Mouse (Mus musculus) heart, embryonic 12.5 days (tissue): ENCODE data around the gene Tm9sf2. TPM values are rescaled to one million over a fixed set of nuclear protein-coding genes. Genes with fewer than 3 reads are reported as not detected.
A peak's percentile ranks its signal among the peaks of the same experiment; 100 is the strongest.
"Not testable (repeated sequence)": the region's sequence is repeated elsewhere in the genome, so short reads cannot be mapped to it uniquely, and the experiment has no call there.

Source experiments
- ATAC-seq: fragments of 200-750 bp; cut with Nextera tagmentation; 2 replicates; pipeline ENCODE4 v1.8.0; 2017; ENCODE audit warnings: moderate TSS enrichment, moderate library complexity; ENCODE audit not compliant: insufficient number of reproducible peaks, low FRiP score
- H3K27ac ChIP-seq: fragments of 300-500 bp; sonication (generic); 2 replicates; pipeline ENCODE4 v1.5.1; 2016; ENCODE audit warnings: mild to moderate bottlenecking, moderate library complexity; ENCODE audit not compliant: poor library complexity, severe bottlenecking
- H3K27me3 ChIP-seq: fragments of 300-500 bp; sonication (generic); replicated peaks from 2 replicates; pipeline ENCODE4 v1.6.1; 2016; ENCODE audit warnings: mild to moderate bottlenecking, moderate library complexity
- H3K36me3 ChIP-seq: fragments of 300-500 bp; sonication (generic); 2 replicates; pipeline ENCODE4 v1.6.1; 2016; ENCODE audit warnings: mild to moderate bottlenecking, moderate library complexity
- H3K4me1 ChIP-seq: fragments of 300-500 bp; sonication (generic); replicated peaks from 2 replicates; pipeline ENCODE4 v1.6.1; 2016; ENCODE audit warnings: mild to moderate bottlenecking
- H3K4me2 ChIP-seq: fragments of 300-500 bp; sonication (generic); 2 replicates; pipeline ENCODE4 v1.6.1; 2016; ENCODE audit warnings: mild to moderate bottlenecking, moderate library complexity
- H3K4me3 ChIP-seq: fragments of 300-500 bp; sonication (generic); 2 replicates; pipeline ENCODE4 v1.5.1; 2016; ENCODE audit warnings: mild to moderate bottlenecking
- H3K9ac ChIP-seq: fragments of 300-500 bp; sonication (generic); 2 replicates; pipeline ENCODE4 v1.6.1; 2016; ENCODE audit warnings: mild to moderate bottlenecking, moderate library complexity
- H3K9me3 ChIP-seq: fragments of 300-500 bp; sonication (generic); replicated peaks from 2 replicates; pipeline ENCODE4 v1.6.1; 2016; ENCODE audit warnings: mild to moderate bottlenecking, moderate library complexity
- WGBS: fragments of 180-500 bp; shearing (Covaris S2); methylation state at CpG from one replicate; pipeline ENCODE4 v1.1.7; 2016; 5-methylcytosine and 5-hydroxymethylcytosine counted together
- polyA plus RNA-seq: library from polyadenylated mRNA; unstranded; fragments of >200 nt; fragmentation: Nextera tagmentation; extraction: Ambion mirVana; gene quantifications from 2 replicates; pipeline ENCODE4 v1.2.1, GENCODE M21; 2016

The Tm9sf2 gene
- polyA plus RNA-seq, 1 experiment from 2014 or later = 144 TPM

DNA sequence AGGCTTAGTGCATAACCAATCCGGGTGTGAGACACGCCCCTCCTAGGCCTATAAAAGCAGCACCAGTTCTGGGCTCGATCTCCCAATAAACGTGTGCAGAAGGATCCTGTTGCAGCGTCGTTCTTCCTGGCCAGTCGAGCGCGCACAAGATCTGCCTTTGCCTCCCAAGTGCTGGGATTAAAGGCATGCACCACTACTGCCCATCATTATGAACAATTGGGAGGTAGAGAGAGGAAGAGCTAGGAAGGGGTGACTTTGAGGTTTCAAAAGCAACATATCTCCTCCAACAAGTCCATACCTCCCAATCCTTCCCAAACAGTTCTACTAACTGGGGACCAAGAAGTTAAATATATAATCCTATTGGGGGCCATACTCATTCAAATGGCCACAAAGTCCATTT is 4.9 kb upstream of the Tm9sf2 start:
- H3K4me1 ChIP-seq = peaks cover 12% of the 10 kb centered on the region
- H3K9me3 ChIP-seq, H3K9ac ChIP-seq, H3K27me3 ChIP-seq, H3K4me2 ChIP-seq, H3K4me3 ChIP-seq, H3K27ac ChIP-seq, ATAC-seq, H3K36me3 ChIP-seq: not testable (repeated sequence)
- WGBS = 83% methylated on average over 9 of the region's 9 CpGs

DNA sequence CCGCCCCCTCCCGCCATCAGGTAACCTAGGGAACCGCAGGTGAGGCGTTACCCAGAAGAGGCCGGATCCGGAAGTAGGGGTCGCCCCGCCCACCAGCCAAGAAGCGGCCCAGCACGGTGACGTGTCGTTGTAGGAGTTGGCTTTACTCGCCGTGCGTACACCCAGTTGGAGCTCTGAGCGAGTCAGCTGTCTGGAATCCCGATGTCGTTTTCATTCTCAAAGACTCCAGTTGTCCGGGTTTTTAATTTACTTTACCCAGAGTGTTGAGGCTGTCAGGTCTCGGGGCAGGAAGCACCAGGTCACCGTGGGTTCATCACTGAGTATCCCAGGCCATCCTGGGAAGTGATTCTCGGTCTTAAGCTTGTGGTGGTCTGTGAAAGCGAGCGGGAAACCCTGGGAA is 2.0 kb upstream of the Tm9sf2 start:
- Histone ChIP-seq H3K4me3 (peak overlapping the region; percentile 52), H3K27me3 (no peaks in the 10 kb centered on the region), H3K4me2 (peak overlapping the region; percentile 85), H3K9me3 (0 out of 2 replicates have a peak, but pooled peaks cover 2% of the 10 kb centered on the region), H3K36me3 (no peaks in the 10 kb centered on the region), H3K4me1 (peaks cover 31% of the 10 kb centered on the region), H3K27ac (peak overlapping the region; percentile 98), H3K9ac (peak overlapping the region; percentile 80)
- WGBS = under 1% methylated on average over 24 of the region's 24 CpGs
- peak; percentile 95 for ATAC-seq

DNA sequence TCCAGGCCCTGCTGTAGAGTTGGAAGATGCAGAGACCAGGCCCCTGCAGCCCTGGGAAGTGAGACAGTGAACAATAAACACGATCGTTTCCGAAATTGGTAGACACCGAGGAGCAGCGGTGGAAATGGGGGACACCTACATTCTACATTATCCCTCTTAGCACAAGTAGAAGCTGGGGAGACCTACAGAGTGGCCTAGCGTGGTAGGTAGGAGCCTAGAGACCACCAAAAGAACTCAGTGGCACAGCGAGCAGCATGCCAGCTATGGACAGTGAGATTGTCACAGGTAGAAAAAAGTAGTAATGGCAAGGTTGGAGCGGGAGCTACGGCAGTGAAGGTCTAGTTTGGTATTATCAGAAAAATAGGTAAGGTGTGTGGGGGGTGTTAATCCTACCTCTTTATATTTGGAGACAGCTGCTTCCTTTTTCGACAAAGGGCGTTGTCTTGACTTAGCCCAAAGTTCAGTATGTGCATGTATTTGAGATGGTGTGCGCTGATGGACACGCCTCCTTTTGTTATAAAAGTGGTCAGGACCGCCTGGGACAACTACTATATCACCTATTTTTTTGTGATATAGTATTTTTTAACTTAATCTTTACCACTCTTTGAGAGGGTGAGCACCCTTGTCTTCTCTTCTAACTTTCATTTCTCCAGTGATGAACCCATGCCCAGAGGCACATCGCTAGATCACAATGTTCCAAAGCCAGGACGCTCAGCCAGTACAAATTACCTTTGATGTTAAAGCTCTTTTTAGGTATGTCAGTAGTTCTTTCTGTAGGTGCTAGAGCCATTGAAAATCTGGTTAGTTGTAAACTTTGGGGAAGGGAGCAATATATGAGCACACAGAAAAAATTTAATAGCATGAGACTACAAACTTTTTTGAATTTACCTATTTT is 1.2 kb upstream of the Tm9sf2 start:
- H3K27ac ChIP-seq = peak overlapping the region; percentile 98
- H3K4me2 ChIP-seq = peak overlapping the region; percentile 85
- H3K4me3 ChIP-seq = peak overlapping the region; percentile 52
- WGBS = 66% methylated on average over 16 of the region's 16 CpGs
- no peaks in the 10 kb centered on the region for H3K36me3 ChIP-seq
- peaks cover 31% of the 10 kb centered on the region for H3K4me1 ChIP-seq
- peak overlapping the region; percentile 80 for H3K9ac ChIP-seq
- no peaks in the 10 kb centered on the region for H3K27me3 ChIP-seq
- ATAC-seq = no peak
- H3K9me3 ChIP-seq = 0 out of 2 replicates have a peak, but pooled peaks cover 2% of the 10 kb centered on the region

DNA sequence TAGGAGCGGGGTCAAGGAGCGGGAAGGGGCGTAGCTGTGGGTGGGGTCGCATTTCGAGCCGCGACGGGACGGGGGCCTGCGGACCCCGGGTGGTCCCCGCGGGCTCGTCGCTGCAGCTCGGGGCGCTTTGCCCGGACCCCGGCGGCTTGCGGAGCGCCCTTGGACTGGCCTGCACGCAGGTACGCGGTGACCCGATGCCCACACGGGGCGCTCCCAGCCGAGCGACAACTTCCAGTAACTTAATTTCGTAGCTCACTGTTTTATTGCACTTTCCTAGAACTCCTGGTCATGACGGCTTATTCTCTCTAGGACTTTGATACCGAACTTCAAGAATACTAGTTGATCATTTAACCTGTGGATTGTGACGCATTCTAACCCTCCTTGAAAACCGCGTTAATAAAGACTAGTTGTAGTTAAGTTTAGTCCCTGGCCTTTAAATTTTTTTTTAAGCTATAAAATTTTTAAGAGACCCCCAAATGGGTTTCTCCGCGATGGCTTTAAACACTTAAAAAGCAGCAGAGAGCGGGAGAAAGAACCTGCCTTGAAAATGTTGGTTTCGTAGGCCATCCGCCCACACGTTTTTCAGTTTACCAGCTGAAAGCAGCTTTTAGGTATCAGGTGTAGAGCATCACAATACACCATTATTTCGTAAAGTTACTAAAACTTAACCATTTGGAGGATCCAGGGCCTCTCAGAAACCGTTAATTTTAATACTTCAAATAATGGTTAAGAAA is 810 bp downstream of the Tm9sf2 start:
- Histone ChIP-seq H3K4me2 (peak overlapping the region; percentile 86), H3K27ac (peak overlapping the region; percentile 94), H3K4me3 (peak overlapping the region; percentile 98), H3K9me3 (0 out of 2 replicates have a peak, but pooled peaks cover 2% of the 10 kb centered on the region), H3K36me3 (no peaks in the 10 kb centered on the region; the same call in 1 of the 2 replicates), H3K4me1 (peaks cover 36% of the 10 kb centered on the region), H3K9ac (peak overlapping the region; percentile 99), H3K27me3 (no peaks in the 10 kb centered on the region)
- WGBS = 5% methylated on average over 44 of the region's 44 CpGs
- ATAC-seq = peak; percentile 20

DNA sequence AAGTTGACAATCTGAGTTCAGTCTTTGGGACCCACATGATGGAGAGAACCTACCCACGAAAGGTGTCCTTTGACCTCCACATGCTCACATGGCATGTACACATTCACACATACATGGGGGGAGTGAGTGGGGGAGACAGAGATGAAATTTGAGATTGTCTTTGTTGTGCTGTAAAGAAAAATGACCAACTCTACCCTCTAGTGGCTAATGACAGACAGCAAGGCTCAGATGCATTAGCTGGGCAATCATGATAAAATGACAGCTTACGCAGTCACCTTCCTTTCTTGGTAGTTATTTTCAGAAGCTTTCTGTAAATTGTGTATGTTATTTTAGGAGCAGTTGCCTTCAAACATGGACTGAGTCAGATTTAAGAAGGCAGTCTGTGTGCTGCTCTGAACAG is 4.8 kb downstream of the Tm9sf2 start:
- Histone ChIP-seq H3K9me3 (no peaks in the 10 kb centered on the region), H3K4me2 (no peak overlapping the region), H3K9ac (no peak overlapping the region), H3K27me3 (no peaks in the 10 kb centered on the region), H3K4me3 (no peak overlapping the region), H3K4me1 (peaks cover 24% of the 10 kb centered on the region), H3K36me3 (no peaks in the 10 kb centered on the region; the same call in 1 of the 2 replicates), H3K27ac (no peak overlapping the region)
- WGBS = 92% methylated on average over 2 of the region's 2 CpGs
- ATAC-seq = no peak

DNA sequence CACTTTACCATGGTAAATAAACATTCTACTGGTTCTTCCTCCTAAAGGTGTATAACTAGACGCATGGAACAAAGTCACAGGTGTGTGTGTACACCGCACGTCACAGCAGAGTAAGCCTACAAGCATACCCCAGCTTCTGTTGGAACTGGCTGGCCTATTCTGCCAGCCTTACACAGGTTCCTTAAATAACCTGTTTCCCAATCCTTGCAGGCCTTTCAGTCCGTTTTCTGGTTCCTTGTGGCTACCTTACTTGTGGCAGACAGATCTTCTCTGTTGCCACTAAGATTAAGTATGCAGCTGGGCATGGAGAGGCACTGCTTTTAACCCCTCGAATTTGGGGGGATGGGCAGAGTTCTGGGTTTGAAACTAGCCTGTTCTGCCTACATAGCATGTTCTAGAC is 5.5 kb downstream of the Tm9sf2 start:
- Histone ChIP-seq H3K27ac (no peak overlapping the region), H3K4me1 (peaks cover 24% of the 10 kb centered on the region), H3K4me3 (no peak overlapping the region), H3K9ac (no peak overlapping the region), H3K9me3 (no peaks in the 10 kb centered on the region), H3K36me3 (no peaks in the 10 kb centered on the region; the same call in 1 of the 2 replicates), H3K27me3 (no peaks in the 10 kb centered on the region), H3K4me2 (no peak overlapping the region)
- ATAC-seq = no peak
- WGBS = 84% methylated on average over 5 of the region's 5 CpGs

DNA sequence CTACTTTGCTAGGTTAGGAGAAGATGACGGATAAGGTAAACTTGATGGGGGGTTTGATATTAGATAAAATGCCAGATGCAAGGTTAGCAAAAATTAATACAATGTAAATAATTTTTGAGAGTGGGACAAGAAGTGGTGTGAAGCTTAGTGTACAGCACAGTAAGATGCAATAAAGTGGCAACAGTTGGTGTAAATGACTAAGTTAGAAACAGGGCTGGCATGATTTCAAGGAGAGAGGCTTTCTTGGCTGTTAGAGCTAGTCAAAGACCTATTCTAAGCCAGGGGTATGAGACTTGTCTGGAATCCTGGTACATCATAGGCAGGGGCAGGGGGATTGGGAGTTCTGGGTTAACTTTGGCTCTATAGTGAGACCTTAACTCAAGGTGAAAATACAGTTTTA is 9.4 kb downstream of the Tm9sf2 start:
- Histone ChIP-seq H3K9me3 (no peaks in the 10 kb centered on the region), H3K27me3 (no peaks in the 10 kb centered on the region), H3K27ac (no peak overlapping the region), H3K9ac (no peak overlapping the region), H3K36me3 (peaks cover 3% of the 10 kb centered on the region; the same call in 1 of the 2 replicates), H3K4me2 (no peak overlapping the region), H3K4me3 (no peak overlapping the region), H3K4me1 (peaks cover 6% of the 10 kb centered on the region; the same call in 1 of the 2 replicates)
- 84% methylated on average over 1 of the region's 1 CpGs for WGBS
- ATAC-seq = no peak

DNA sequence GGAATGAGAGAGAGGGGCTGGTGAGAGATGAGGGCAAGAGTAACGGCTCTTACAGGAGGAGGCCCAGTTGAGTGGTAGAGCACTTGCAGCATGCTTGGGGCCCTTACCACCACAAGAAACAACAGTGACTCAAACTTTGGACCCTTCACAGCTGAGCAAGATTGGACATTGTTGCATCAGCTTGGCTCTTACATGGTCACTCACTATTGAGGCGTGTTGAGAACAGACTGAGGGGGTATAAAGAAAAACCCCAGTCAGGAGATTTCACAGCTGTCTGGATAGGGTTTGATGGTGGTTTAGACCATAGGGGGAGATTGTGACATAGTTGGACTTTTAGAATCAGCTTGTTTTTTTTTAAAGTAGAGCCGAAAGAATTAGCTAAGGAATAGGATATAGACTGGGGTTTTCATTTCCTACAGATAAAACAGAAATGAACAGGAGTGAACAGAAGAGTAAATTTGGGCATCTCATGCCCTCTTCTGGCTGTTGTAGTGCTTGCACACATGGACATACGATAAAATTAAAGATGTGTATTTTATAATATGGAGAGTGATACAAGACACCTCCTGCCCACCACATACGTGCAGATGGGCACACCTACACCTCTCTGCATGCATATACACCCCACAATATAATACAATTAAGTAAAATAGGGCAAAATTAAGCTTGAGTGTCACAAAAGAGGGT is 23.4 kb downstream of the Tm9sf2 start:
- Histone ChIP-seq H3K36me3 (peaks cover 40% of the 10 kb centered on the region), H3K9me3 (no peaks in the 10 kb centered on the region), H3K27me3 (no peaks in the 10 kb centered on the region), H3K4me3 (no peak overlapping the region), H3K4me2 (no peak overlapping the region), H3K4me1 (no peaks in the 10 kb centered on the region), H3K9ac (no peak overlapping the region), H3K27ac (no peak overlapping the region)
- ATAC-seq = no peak
- WGBS = 75% methylated on average over 5 of the region's 5 CpGs

DNA sequence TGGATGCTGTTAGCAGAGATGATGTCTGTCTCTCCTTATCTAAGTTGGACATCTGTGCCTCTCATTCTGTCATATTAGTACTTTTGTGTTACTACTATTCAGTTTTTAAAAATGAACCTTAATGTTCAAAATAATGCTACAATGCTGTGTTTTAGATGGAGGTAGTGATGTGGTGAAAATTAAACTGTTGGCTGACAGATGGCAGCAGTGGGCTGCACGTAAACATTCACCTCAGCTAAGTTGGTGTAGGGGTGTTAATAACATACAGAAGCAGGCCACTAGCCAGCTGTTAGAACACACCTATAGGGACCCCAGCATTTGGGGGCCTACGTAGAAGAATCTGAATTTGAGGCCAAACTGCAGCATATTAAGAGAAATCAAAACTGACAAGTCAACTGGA is 24.8 kb downstream of the Tm9sf2 start:
- no peaks in the 10 kb centered on the region for H3K27me3 ChIP-seq
- H3K9me3 ChIP-seq = no peaks in the 10 kb centered on the region
- H3K36me3 ChIP-seq = peaks cover 30% of the 10 kb centered on the region
- no peak for ATAC-seq
- H3K27ac ChIP-seq = no peak overlapping the region
- no peak overlapping the region for H3K9ac ChIP-seq
- no peak overlapping the region for H3K4me2 ChIP-seq
- no peaks in the 10 kb centered on the region for H3K4me1 ChIP-seq
- no peak overlapping the region for H3K4me3 ChIP-seq
- 93% methylated on average over 2 of the region's 2 CpGs for WGBS

DNA sequence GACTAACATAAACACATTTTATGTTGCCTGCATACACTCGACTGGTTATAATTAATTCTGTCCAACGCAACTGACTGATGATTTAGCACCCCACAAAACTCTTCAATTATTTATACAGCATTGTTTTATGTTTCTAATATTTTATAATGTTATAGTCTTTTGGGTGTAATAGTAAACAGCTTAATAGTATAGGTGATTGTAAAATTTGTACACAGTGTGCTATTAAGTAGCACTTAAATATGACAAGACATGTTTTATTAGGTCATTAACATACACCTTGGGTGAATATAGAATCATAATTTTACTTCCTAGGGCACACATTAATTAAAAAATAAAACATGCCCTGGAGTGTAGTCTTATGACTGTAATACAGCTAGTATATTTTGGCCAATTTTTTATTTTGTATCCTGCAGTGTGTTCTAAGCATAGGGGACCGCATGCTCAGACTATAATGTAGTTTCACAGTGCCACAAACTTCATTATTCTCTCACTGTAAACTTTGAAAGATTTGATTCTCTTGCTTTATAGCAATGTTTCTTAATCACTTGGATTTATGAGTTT is 29.6 kb downstream of the Tm9sf2 start:
- Histone ChIP-seq H3K27me3 (no peaks in the 10 kb centered on the region), H3K9ac (no peak overlapping the region), H3K36me3 (peaks cover 36% of the 10 kb centered on the region), H3K4me2 (no peak overlapping the region), H3K4me1 (peaks cover 6% of the 10 kb centered on the region), H3K27ac (no peak overlapping the region), H3K4me3 (no peak overlapping the region), H3K9me3 (no peaks in the 10 kb centered on the region)
- ATAC-seq = no peak
- 93% methylated on average over 3 of the region's 3 CpGs for WGBS
